Mouse (Mus musculus) kidney, adult 18-20 months (tissue): Measurements from ENCODE around the gene Frem1.
A peak's percentile ranks its signal among the peaks of the same experiment; 100 is the strongest.

ENCODE experiments used
- DNase-seq: peaks from one replicate; pipeline ENCODE4 v3.0.0; 2021

The Frem1 gene

DNA sequence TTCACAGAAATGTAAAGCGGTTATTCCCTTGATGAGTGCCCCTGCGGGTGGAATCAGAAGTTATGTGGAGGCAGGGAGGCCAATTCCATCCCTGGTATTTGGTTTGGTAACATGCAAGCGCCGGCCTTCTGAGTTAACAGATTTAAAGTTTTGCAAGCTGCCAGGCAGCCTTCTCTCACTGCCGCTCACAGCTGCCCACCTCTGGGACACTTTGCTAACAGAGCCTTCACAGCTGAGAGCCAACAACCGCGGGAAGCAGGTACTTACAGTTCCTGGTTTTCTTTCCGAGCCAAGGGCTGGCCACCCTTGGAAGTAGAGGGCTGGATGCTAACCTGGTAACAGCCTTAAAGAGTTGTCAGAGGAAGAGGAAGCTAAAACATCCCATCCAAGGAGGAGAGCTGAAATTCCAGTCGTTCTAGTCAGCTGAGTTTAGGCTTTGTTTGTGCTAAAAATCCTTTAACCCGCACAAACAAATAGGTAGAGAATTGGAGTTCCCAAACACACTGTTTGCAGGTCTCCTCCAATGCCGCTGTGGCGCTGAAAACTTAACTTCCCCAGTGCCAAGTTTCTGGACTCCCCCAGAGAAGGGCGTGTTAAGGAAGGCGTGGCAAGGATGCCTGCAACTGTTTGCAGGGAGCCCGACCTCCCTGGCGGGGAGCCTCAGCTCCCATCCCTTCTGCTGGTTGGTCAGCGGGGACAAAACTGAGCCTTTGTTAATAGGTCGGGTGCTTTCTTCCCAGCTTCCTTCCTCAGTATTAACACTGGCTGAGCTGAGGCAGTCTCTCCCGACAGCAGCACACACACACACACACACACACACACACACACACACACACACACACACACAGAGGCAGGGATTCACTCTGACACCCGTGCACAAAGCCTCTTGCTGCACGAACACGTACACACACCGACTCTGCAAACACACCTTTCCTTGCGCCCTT, at the start of gene Frem1:
Gene Frem1 (minus strand): TSS at position 706 of the 944 bp plus-strand sequence.
- DNase-seq = peak; percentile 20

DNA sequence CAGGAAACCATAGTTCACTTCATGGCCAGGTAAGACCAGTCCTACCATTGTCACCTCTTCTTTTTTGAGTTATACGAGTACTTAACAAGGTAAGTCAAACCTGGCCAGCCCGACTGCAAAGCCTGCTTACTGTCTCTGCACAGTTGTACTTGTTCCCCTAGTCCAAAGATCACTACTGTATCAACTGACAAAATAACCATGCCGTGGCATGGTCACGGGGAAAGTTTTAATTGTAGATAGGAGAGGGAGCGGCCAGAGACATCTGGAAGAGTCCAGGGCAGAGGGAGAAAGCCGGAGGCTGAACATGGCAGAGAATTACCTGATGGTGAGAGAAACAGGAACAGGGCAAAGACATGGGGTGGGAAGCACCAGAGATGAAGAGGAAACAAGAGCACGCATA, 46.9 kb upstream of the Frem1 start:
- DNase-seq = no peak

DNA sequence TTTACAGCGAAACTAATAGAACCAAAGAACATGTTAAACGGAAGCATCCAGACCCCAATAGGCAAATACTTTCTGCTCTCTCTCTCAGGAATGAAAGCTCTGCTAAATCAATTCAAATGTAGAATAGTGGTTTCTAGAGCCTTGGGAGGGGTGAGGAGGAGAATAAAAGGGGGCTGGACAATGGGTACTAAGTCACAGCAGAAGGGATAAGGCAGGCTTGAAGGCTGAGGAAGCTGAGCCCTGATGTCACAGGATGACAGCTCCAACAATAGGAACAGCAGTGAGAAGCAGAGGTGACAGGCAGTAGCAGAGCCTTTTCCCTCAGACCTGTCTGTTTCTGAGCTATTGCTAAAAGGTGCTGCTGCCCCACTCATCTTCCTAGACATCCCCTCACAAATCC, 41.8 kb upstream of the Frem1 start:
- no peak for DNase-seq

DNA sequence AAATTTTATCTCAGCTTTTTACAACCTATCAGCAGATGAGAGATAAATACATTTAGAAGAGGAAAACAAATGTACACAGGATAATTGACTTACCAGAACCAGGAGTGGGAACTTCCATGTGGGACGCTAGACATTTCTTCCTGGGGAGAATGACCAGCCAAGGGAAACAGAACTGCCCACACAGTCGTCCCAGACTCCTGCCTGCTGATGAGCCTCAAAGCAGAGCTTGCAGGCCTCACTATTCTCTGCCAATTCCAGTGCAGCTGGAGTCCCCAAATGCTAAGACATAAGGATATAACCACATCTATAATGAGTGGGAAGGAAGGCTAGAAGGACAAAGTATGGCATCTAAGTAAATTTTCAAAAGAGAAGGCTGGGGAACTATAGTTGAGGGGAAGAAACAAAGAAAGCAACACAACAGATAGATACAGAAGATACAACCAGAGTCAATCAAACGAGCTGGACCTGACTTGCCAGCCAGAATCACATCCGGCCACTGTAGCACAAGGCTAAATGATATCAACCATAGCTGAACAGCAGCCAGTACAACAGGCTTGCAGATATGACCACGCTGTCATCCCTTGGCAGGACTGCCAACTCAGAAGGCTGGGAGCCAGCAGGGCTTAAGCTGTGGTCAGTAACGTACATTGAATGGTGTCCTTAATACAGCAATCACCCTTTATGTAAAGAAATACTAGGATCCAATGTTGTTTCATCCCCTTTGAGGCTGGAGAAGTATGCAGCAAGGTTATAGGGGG, 38.7 kb upstream of the Frem1 start:
- no peak for DNase-seq

DNA sequence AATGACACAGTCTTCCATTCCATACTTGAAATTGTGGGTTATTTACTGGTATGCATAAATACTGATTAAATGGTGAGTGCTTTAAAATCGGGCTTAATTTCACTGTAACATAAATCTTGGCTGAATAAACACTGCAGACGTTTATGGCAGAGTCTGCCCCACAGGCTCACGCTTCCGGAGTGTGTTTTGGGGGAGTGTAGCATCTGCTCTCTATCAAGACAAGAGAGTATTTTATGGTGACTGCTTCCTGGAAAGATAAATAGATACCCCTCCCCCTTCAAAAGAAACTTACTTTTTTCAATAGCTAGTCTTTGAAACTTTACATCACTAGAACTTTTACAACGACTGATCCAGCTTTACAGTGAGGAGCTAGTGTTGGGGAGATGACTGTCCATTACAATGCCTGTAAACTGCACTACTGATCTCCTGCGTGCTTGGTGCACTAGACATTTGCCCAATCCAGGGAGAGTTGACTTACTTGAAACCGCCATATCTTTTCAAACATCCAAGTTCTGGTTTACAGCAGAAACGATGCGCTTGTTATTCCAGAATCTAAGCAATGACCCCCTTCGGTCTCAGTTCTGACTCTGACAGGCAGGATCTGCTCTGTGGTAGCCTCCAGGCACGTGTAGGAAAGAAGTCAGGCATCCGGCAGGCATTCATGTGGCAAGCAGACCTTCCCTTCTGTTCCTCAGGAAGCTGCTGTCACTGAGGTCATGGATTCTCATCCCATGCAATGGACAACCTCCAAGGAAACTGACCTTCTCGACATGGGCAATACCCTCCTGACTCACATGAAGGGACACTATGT, 28.4 kb upstream of the Frem1 start:
- DNase-seq = no peak

DNA sequence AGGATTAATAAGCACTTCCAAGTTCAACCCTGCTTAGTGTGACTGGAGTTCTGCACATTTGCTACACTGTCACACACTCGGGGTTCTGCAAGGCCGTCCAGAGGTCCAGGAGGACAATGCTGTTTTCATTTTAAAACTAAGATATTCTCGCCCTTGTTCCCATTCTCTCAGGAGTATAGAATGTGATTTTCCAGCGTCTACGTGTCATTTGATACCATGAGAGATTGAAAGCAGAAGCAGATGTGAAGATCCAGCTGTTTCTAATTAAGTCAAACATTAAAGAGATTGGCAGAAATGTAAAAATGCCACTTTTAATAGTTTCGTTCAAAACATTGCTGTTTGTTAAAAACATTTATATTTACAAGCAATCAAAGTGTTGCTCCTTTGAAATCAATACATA, 12.1 kb upstream of the Frem1 start:
- no peak for DNase-seq

DNA sequence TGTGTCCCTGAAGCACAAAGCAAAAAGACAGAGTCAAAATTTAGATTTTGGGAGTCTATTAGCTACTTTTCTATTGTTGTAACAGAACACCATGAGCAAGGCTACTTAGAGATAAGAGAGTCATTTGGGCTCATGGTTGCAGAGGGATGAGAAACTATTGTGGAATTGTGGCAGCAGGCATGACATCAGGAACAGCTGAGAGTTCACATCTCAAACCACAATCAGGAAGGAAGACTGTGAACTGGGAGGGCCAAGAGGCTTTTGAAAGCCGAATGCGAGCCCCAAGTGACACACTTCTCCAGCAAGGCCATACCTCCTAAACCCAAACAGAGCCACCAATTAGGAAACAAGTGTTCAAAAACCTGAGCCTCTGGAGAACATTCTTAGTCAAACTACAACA, 9.4 kb upstream of the Frem1 start:
- no peak for DNase-seq

DNA sequence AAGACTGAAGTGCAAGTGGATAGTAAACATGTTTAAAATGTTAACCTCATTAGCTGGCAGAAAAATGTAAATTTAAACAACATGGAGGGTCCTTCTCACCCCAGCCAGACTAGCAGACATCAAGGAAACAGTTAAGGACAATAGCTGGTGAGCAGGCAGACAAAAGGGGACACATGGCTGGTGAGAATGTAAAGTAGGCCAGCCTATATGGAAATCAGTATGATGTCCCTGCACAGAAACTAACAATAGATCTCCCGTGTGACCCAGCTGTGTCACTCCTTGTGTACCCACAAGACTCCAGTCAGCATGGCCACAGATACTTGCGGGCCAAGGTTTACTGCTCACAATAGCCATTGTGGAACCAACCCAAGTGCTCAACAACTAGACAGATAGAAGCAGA, 6.5 kb upstream of the Frem1 start:
- DNase-seq = no peak

DNA sequence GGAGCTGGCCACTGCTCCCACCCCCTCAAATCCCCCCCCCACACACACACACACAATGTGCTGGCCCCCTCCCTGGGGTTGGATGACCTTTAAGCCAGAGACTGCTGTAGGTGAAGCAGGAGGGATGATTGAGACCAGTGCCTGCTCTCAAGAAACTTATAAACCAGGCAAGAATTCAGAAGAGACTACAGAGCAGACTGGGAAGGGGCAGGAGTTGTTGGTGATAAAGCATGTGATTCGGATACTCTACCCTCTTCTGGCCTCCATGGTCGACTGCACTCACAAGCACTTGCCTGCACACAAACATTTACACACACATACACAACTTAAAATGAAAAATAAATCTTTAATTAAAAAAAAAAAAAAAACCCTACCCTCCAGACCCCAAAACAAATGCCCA, 6.0 kb upstream of the Frem1 start:
- no peak for DNase-seq

DNA sequence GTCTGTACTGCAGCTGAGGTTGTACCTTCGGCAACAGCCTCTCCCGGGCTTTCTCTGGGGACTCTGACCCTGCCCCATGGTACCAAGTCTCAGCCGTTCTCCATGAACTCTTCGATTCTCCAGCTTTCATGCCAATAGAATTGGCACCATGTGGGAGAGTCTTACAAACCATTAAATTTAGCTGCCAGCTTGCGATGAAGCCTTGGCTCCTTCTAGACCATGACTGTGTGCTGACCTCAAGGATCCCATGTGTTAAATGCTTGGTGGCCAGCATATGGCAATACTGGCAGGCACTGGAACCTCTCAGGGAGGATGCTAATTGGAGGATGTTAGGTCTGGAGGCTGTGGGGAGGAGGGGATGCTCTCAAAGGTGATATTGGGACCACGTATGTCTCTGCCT, 4.4 kb upstream of the Frem1 start:
- no peak for DNase-seq

DNA sequence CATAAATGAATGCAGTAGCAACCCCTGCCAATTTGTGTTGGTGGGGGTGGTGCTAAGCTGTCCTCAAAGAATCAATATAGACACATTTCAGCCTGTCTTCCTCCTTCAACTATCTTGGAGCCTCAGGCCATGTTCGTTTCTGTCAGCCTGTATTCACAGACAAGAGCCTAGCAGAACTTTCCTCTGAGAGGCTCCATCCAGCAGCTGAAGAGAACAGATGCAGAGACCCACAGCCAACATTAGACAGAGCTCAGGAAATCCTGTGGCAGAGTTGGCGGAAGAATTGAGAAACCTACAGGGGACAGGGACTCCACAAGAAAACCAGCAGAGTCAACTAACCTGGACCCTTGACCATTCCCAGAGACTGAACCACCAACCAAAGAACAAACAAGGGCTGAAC, 3.3 kb upstream of the Frem1 start:
- no peak for DNase-seq

DNA sequence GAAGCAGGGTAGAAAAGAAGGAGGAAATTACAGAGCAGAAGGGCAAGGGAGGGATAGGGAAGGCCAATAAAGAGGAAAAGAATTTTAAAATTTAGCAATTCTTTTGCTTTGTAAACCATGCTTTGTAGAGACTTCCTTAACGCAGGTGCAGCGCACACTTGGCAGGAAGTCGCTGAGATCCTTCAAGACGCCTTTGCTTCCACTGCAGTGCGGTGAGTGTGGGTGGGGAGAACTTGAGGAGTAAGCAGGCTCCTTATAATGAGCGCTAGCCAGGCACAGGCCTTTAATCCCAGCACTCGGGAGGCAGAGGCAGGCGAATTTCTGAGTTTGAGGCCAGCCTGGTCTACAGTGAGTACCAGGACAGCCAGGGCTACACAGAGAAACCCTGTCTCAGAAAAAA, 1.1 kb upstream of the Frem1 start:
- no peak for DNase-seq

DNA sequence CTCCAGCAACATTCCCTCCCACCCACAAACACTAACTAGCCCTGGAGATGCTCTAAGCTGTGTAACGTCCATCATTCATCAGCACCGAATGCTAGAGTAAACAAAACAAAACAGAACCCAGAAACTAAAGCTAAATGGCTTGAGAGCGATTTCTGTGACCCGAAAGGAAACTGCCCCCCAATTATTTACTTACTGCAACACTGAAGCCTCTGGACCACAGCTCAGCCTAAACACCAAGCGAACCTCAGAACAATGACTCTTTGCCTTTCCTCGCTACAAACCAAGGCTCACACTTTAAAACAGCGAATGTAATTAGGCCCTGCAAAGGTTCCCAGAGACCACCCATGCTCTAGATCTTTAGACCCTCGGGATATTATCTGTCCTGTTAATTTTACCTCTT, 963 bp downstream of the Frem1 start:
- DNase-seq = no peak

DNA sequence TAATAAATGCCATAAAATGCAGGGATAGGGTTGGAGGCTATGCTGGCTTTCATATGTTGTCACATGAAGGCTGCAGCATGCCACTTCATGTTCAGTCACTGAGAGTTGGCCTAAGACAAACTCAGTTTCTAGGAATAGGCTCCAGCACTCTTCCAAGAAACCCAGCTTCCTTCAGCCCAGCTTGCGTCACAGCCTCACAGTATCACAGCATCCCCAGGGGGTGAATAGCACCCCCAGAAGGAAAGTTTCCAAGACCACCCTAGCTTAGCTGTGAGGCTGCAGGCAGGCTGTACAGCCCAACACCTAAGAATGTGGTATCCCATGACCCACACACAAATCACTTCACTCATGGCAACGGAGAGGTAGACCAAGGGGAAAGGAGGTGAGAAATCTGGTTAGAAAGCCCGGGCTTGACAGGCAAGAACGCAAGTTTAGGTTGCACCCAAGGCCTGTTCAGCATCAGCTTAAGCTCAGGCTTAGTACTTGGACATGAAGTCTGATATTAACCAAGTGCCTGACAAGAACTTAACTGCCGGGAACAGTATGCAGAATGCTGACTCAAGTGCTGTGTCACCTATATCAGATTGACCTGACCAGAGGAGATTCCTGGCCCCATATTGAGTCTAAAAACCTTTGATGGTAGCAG, 1.9 kb downstream of the Frem1 start:
- no peak for DNase-seq

DNA sequence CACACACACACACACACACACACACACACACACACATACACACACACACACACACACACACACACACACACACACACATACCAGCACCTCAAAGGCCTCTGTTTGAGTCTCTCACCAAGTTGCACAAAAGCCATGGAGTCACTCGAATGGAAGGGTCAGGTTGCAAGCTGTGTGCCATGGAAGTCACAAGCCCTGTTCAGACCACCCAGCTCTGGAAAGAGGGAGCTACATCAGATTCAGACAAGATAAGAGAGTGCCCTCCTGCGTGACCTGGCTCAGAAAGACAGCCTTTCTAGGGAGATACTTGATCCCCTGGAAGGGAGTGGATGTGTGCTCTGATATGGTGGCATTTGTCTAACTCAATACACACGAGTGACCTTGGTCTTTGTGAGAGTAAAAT, 2.9 kb downstream of the Frem1 start:
- no peak for DNase-seq

DNA sequence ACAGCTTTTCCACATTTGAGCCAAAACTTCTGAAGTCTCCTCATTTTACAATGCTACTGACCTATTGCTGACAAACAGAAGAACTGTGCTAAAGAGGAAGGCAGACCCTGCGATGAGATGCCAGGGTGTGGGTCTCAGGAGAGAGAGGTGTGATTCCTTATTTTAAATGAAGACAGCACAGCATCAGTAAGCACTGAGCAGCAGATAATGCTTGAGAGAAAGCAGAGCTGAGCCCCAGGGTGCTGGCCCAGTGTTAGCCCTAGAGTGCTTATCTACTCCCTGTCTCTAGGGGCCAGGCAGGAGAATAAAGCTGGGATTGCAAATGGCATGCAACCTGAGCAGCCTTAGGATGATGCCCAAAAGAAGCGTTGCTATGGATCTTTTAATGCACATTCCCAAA, 3.6 kb downstream of the Frem1 start:
- DNase-seq = no peak

DNA sequence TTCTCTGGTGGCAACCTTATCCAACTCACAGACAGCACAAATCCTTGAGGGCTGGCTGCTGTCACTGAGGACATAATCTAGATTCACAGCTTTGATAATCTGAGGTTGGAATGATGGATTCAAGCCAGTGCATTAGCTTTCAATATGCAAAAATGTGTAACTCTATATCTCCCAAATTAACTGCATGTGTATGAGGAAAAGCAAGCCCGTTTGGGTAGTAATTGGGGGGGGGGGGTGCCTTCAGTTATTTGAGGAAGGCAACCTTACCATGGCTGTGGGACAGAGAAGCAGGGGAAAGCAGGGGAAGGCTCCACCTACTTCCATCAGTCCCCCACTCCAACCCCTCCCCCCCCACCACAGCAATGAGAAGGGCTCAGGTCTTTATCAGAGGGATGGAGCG, 5.3 kb downstream of the Frem1 start:
- no peak for DNase-seq

DNA sequence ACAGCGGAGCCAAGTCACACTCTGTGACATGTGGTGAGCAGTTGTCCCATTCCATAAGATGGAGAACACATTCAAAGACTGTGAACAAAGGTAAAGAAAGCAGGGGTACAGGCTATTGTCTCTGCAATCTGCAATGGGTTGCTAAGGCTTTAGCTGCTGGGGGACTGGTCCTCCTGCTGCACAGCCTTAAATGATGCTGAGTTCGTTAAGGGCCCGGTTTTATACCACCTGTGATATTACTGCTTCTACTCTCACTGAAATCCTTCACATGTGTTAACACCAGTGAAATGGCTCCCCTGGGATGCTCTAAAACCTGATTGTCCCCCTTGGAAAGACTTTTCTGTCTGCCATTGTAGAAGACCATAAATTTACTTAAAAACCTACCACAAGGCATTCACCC, 6.1 kb downstream of the Frem1 start:
- no peak for DNase-seq

DNA sequence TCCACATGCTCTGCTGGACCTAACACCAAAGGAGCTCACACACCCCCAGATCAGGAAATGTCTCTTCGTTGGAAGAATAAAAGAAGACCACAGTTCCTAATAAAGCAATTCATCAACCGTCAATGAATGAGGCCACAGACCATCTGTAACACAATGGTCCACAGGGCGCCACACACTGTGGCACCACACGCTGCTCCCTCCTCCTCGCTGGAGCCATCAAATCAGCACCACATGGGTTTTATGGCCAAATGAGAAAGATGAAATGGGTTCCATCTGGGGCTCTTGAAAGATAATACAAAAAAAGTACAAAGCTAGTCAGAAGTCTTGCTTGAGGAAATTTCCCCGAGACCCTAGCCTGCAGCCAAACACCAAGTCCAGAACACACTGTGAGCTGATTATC, 6.9 kb downstream of the Frem1 start:
- DNase-seq = no peak

DNA sequence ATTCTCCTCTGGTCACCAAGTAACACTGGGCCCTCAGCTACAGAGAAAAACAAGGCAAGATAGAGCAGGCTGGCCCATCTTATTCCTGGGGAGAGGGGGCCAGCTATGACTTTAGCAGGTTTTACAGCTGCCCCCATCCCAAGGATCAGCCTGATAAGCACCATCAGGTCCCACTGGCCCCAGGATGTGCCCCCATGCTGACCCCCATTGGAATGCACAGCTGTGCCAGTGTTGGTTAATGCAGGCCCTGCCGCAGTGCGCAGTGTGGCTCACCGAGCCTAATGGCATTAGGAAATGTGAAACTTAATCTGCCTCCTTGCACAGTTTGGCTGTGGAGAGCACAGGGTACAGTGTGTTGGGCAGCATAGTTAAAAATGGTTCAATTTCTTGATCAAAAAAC, 11.4 kb downstream of the Frem1 start:
- no peak for DNase-seq

DNA sequence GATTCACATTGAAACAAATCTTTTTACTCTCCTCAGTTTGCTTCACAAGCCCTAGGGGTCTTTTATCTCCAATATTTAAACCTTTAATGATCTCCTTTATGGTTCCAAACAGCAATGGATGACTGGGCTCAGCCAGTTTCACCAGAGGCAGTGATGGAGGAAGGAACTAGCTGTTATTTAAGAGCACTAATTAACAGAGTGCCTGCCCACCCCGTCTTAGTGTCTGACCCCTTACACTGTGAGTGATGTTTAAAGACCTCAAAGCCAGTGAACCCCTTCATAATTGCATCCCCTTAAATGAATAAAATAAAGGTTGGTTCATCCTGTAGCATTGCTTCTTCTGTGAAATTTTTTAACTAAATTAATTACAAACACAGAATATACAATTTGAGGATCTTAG, 19.4 kb downstream of the Frem1 start:
- DNase-seq = no peak

DNA sequence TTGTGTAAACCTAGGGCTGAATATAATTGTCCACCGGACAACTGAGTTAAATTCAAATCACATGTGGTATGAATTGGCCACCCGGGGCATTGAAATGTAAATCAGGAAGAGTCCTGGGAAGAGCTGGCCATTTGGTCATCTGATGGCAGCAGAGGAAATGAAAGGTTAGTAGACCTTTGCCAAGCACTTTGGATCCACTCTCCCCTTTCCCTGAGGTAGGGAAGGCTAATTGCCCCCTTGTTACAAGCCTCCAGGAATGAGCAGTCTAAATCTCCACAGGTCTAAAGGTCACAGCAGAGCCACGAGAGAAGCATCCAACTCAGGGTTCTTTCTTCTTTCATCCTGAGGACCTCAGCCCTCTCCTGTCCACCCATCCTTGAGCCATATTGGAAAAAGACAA, 20.5 kb downstream of the Frem1 start:
- no peak for DNase-seq

DNA sequence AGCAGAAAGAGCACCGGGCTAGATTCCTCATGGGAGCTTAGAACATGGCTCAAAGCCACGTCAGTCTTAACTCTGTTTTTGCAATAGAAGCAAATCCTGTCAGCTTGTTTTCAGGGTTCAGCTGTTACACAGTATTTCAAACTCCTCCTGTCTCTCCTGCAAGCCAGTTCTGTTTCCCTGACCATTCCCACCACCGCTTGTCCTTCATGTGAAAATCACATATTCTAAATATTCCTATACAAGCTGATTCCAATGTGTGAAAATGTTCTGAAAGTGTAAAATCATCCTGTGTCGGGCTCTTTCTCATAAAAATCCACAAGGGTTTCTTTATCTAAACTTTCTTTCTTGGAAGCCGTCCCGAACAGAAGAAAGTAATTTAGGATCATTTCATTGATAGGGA, 22.0 kb downstream of the Frem1 start:
- no peak for DNase-seq
